ENCODE assay signal across 1 mouse cellular context in the genomic region with DNA sequence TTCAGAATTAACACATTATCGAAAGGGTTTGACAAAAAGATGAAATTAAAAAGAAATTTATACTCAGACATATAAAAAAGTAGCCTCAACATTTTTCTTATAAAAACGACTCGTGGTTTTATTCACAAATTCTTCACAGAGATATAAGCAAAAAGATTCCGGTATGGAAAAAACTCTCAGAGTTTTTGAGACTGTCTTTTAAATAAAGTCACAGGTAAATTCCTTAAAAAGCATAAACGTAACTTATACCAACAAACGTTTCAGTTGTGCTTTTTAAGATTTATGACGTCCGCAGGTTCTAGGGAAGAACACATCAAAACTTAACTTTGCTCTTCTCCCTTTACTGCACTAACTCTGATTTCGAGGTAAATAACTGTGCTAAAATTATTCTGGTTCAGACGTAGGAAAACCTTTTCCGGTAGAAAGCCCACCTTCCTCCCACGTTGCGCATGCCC.
TF ChIP-seq lines count a peak whose summit lies in the region.

No protein-coding gene starts in this region.

TF ChIP-seq in CH12.LX, 34 proteins besides CTCF, POLR2A, EP300 and RAD21:
- TF ChIP-seq MEF2A (IDR thresholded peaks at IDR 0.05; ENCODE audit: borderline replicate concordance, low read depth, low read length) (no peak; the same call in 1 of the 2 replicates), CHD1 (IDR thresholded peaks at IDR 0.05; ENCODE audit: low read depth, low read length) (peak; percentile 87), MXI1 (IDR thresholded peaks at IDR 0.05; ENCODE audit: low read depth, low read length) (peak; percentile 7; the same call in 1 of the 2 replicates), NRF1 (IDR thresholded peaks at IDR 0.05; ENCODE audit: low read depth, low read length) (peak; percentile 98), BHLHE40 (IDR thresholded peaks at IDR 0.05; ENCODE audit: low read depth, low read length) (no peak), MYC (IDR thresholded peaks at IDR 0.05; ENCODE audit: low read depth, low read length) (no peak), ELF1 (IDR thresholded peaks at IDR 0.05; ENCODE audit: low read depth, low read length) (no peak), SIN3A (IDR thresholded peaks at IDR 0.05; ENCODE audit: low read length) (0 out of 2 replicates have a peak, but pooled peaks have one; percentile 17), TBP (conservative IDR thresholded peaks at IDR 0.05; ENCODE audit: low read depth, low read length) (peak; percentile 71; the same call in 1 of the 2 replicates), CHD2 (IDR thresholded peaks at IDR 0.05; ENCODE audit: low read length) (no peak), NELFE (IDR thresholded peaks at IDR 0.05; ENCODE audit: low read depth, low read length) (peak; percentile 22), IRF4 (IDR thresholded peaks at IDR 0.05; ENCODE audit: low read depth, low read length) (no peak)
